Mouse (Mus musculus) embryo, embryonic 11.5 days (tissue): ENCODE results near the gene Pgm2l1.
"Not testable (repeated sequence)": the region's sequence is repeated elsewhere in the genome, so short reads cannot be mapped to it uniquely, and the experiment has no call there.

Experiments used
- DNase-seq: peaks from one replicate; pipeline ENCODE4 v3.0.0-alpha.2; 2012; ENCODE audit warnings: low read depth, low spot score

The Pgm2l1 gene

GRCm38 (mm10) chr7:100228957-100229356 lies 1.8 kb downstream of the Pgm2l1 start:
- DNase-seq, result no peak

GRCm38 (mm10) chr7:100230646-100231045 lies 3.5 kb downstream of the Pgm2l1 start:
- no peak for DNase-seq

GRCm38 (mm10) chr7:100231661-100232060 lies 4.5 kb downstream of the Pgm2l1 start:
- no peak for DNase-seq

GRCm38 (mm10) chr7:100233681-100234080 lies 6.5 kb downstream of the Pgm2l1 start:
- no peak for DNase-seq

GRCm38 (mm10) chr7:100234264-100234885 lies 7.2 kb downstream of the Pgm2l1 start:
- DNase-seq, result no peak

GRCm38 (mm10) chr7:100238271-100238670 lies 11.1 kb downstream of the Pgm2l1 start:
- DNase-seq, result no peak

GRCm38 (mm10) chr7:100240601-100241000 lies 13.4 kb downstream of the Pgm2l1 start:
- DNase-seq, result no peak

GRCm38 (mm10) chr7:100243007-100243406 lies 15.8 kb downstream of the Pgm2l1 start:
- no peak for DNase-seq

GRCm38 (mm10) chr7:100244225-100244624 lies 17.0 kb downstream of the Pgm2l1 start:
- DNase-seq, result no peak

GRCm38 (mm10) chr7:100245176-100245575 lies 18.0 kb downstream of the Pgm2l1 start:
- DNase-seq, result no peak

- no peak for DNase-seq
Measured at GRCm38 (mm10) chr7:100250667-100251066, 23.5 kb downstream of the Pgm2l1 start.

GRCm38 (mm10) chr7:100262350-100262749 lies 35.2 kb downstream of the Pgm2l1 start:
- DNase-seq, result no peak

GRCm38 (mm10) chr7:100264934-100265333 lies 37.7 kb downstream of the Pgm2l1 start:
- not testable (repeated sequence) for DNase-seq

- no peak for DNase-seq
Measured at GRCm38 (mm10) chr7:100272369-100272768, 45.2 kb downstream of the Pgm2l1 start.

GRCm38 (mm10) chr7:100274507-100274906 lies 47.3 kb downstream of the Pgm2l1 start:
- DNase-seq, result no peak

- DNase-seq, result no peak
Measured at GRCm38 (mm10) chr7:100276397-100276796, 49.2 kb downstream of the Pgm2l1 start.

- DNase-seq, result no peak
Measured at GRCm38 (mm10) chr7:100279803-100280202, 52.6 kb downstream of the Pgm2l1 start.

- no peak for DNase-seq
Measured at GRCm38 (mm10) chr7:100281596-100281995, 54.4 kb downstream of the Pgm2l1 start.

GRCm38 (mm10) chr7:100283298-100283697 lies 56.1 kb downstream of the Pgm2l1 start:
- no peak for DNase-seq

GRCm38 (mm10) chr7:100285383-100285782 lies 58.2 kb downstream of the Pgm2l1 start, which contains the start of gene P4ha3:
Gene P4ha3 (plus strand): TSS chr7:100285520.
- no peak for DNase-seq

- DNase-seq, result peak; percentile 73
Measured at GRCm38 (mm10) chr7:100287748-100288578, 60.8 kb downstream of the Pgm2l1 start.

GRCm38 (mm10) chr7:100288622-100289021 lies 61.4 kb downstream of the Pgm2l1 start:
- DNase-seq, result no peak

GRCm38 (mm10) chr7:100293546-100293945 lies 66.4 kb downstream of the Pgm2l1 start:
- DNase-seq, result no peak
